Mouse (Mus musculus): ENCODE measurements around the gene Nell1.

The Nell1 gene

GRCm38 (mm10) chr7:50053704-50054103 is 79.0 kb downstream of the Nell1 start:
- DNase-seq, result no peak

GRCm38 (mm10) chr7:50094461-50094860 is 119.8 kb downstream of the Nell1 start:
- DNase-seq, result no peak

GRCm38 (mm10) chr7:50105612-50106321 is 131.1 kb downstream of the Nell1 start:
- no peak for DNase-seq

GRCm38 (mm10) chr7:50107261-50107660 is 132.6 kb downstream of the Nell1 start:
- DNase-seq, result no peak

DNA sequence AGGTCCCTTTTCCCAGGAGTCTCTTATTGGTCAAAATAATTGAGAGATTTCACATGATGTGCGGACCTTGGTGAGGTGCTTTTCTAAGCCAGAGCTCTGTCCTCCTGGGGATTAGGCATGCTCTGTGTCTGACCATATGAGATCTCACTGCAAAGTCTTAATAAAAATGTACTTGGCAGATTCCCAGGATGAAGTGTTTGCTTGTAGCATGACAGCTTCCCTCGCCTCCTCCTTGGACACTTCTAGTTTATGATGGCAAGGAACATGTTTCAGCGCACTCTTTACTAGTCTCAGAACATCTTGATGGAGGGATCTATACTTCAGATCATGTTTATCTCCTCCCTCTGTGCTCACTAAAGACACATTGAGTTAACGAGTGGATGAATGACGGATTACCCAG is 143.7 kb downstream of the Nell1 start:
- no peak for DNase-seq

- no peak for DNase-seq
Observed at GRCm38 (mm10) chr7:50137706-50138105, 163.0 kb downstream of the Nell1 start.

DNA sequence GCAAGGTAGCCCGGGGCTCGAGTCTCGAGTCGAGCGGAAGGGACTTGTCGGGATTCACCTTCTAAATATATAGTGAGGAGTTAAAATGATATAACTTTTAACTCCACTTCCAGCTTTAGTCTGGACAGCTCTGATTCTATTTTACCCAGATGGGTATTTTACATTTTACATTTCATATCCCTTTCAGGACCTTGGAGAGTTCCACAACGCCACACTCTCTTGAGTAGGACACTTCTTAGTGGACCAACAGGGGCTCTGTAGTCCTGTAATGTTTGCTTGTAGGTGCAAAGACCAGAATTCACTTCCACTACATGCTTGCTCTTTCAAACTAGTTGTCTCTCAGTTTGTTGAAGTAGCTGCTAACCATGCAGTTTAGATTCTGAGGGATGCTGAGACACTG is 174.7 kb downstream of the Nell1 start:
- no peak for DNase-seq

DNA sequence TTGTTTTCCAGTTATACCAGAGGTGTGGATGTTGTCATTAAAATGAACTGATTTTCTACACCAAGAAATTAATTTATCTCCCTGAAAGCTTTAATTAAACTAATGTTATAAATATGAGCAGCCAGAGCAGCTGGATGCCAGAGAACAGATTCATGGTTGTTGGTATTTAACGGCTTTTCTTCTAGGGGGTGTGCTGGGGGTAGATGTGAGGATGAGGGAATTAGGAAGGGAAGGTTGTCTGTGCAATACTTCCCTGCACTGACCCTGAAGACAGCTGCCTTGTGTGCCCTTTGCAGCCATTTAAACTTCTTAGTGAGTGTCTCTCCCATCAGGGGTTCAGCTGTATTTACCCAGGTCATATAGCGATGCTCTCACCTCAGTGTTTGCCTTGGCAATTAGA is 176.2 kb downstream of the Nell1 start:
- no peak for DNase-seq

GRCm38 (mm10) chr7:50153618-50154017 is 179.0 kb downstream of the Nell1 start:
- no peak for DNase-seq

DNA sequence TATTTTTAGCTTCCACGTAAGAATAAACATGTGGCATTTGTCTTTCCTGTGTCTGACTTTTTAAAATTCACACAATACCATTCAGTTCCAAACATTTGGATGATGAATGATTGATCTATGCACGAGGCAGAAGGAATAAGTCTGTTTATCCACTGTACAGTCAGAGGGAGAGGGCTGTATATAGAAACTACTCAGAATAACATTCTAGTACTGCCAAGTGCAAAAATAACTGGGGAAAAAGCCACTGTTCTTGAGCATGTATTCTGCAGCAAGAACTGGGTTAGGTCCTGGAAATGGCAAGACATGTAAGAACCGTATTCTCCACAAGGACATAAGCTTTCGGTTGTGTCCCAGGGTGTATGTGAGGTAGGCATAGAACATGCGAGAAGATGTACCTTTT is 187.9 kb downstream of the Nell1 start:
- DNase-seq, result no peak

DNA sequence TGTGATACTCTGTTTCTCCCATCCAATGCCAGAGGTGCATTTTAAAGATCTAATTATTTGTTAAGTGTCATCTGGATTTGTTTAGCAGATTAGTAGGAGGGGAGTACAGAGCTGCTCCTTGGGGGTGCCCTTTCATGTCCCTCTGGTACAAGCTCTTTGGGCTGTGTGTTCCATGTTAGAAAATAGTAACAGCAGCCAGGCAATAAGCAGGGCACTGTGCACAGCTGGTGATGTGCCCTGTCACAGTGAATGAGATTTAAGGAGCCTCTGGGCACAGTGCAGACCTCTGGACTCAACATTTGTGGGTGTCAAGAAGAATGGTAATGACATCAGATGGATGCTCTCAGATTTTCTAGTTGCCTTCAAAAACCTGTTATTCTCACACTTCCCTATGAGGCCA is 194.1 kb downstream of the Nell1 start:
- DNase-seq, result no peak

- no peak for DNase-seq
Observed at GRCm38 (mm10) chr7:50186306-50186705, 211.6 kb downstream of the Nell1 start.

DNA sequence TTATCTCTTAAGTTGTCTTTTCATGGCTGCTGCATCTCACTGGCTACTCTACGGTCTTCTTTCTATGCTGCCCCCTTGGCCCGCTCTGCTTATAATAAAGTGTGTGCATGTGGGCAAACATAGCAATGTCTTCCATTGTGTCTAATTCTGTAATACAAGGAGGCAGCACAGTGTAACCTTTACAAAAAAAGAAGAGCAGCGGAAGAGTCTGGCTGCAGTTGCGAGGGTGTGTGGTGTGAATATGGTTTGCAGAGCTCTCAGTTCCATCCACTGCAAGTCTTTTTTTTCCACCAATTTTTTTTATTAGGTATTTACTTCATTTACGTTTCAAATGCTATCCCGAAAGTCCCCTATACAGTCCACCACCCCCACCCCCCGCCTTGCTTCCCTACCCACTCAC is 219.3 kb downstream of the Nell1 start:
- DNase-seq, result no peak

GRCm38 (mm10) chr7:50195080-50195611 is 220.5 kb downstream of the Nell1 start:
- DNase-seq, result no peak

GRCm38 (mm10) chr7:50205268-50205667 is 230.6 kb downstream of the Nell1 start:
- DNase-seq, result no peak

- no peak for DNase-seq
Observed at GRCm38 (mm10) chr7:50210678-50211251, 236.1 kb downstream of the Nell1 start.

DNA sequence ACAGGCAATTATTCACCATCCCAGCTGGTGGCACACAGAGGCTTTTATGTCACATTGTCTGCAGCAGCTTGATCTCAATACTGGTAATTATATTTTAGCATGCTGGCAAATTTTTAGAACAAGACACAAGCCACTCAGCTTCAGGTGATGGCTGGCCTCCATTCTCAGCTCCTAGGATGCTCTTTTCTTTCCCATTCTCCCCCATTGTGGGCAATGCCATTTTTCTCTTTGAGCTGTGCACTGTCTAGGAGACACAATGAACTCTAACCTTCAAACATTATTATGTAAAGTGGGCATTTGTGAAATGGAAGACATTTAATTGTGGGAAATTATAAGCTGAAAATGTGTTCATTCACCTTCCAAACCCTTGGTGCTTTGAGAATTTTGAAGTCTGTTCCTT is 247.2 kb downstream of the Nell1 start:
- DNase-seq, result no peak

DNA sequence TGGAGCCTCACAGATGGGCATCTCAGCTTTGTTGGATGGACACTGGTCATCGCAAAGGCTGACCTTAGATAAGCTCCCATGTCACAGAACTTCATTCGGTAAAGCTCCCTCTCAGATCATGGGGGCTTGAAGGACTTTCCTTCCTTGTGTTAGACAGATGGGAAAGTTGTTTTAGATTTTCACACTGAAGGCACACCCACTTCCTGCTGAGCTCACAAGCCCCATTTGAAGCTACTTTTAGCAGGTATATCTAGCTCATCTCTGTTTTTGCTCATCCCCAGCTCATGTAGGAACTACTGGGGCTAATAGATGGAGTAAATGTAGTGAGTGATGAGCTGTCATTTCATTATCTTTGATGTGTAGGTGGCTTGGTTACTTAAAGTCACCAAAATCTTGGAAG is 252.0 kb downstream of the Nell1 start:
- no peak for DNase-seq

DNA sequence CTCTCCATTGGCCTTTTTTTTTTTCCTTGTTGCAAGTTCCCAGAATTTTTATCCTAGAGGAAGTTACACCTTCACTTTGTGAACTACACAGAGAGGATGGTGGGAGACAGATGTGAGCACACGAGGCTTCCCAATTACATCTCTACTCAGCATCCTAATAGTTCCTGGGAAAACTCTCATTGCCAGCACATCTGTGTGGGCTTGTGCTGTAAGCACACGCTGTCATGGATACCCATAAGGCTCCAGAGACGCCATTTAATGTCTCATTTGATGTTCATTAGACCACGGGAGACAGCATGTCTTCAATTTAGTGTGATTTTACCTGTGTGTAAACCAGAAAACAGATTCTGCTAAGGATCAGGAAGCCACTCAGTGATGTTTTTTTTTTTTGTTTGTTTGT is 253.6 kb downstream of the Nell1 start:
- no peak for DNase-seq

DNA sequence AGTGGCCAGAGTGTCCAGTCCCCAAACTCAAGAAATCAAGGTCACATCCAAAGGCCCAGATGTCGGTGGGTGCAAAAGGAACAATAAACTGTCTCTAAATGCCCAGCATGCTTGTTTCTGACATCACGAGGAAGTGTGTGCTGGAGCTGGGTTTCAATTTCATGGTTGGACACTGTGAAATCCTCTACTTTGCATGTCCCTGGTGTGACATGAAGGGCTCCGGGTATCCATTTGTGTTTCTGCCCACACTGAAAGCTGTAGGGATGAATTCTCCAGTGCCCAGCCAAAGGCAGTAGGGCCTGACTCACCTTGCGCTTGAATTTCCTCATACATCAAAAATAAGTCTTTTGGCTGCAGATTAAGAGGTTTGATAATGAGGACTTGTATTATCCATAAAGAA is 266.5 kb downstream of the Nell1 start:
- DNase-seq, result no peak

- DNase-seq, result no peak
Observed at GRCm38 (mm10) chr7:50241634-50242273, 267.1 kb downstream of the Nell1 start.

- no peak for DNase-seq
Observed at GRCm38 (mm10) chr7:50253166-50253565, 278.5 kb downstream of the Nell1 start.

DNA sequence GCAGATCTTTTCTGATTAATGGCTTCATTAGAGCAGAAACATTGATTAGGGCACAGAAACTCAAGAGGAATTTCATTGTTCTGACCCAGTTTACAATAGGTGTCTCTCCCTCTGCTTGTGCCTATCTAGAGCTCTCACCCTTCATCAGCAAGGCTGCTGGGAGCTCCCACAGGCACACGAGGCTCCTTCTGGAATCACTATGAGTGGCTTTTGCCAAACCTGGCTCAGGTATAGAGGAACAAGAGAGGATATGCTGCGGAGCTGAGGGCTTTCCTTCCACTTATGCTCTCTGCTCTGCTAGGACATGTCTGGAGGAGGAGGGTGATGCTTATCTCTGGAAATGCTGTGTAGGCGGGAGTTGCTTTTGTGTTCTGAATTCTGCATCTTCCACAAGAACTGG is 285.4 kb downstream of the Nell1 start:
- DNase-seq, result no peak

DNA sequence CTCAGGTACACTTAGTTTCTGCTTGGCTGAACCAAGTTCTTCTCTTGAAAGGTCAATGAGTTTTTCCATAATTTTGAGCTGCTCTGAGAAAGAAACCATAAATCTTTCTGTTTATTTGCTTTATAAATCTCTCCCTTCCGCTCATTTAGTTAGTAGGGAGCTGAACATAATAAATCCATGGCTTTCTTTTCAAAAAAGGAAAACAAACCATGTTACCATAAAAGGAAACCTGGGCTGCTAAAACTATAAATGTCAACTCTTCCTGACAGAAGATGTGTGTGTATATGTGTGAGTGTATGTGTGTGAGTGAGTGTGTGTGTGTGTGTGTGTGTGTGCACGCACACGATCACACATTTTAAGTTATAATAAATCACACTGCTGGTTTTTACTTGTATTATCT is 320.8 kb downstream of the Nell1 start:
- no peak for DNase-seq
